Mouse (Mus musculus): ENCODE measurements around the gene Ahnak.
A peak's percentile ranks its signal among the peaks of the same experiment; 100 is the strongest.
"Not testable (repeated sequence)": the region's sequence is repeated elsewhere in the genome, so short reads cannot be mapped to it uniquely, and the experiment has no call there.

Ahnak gene

GRCm38 (mm10) chr19:9069687-9070307 lies 80.7 kb downstream of the Ahnak start:
- peak; percentile 76 for DNase-seq

- no peak for DNase-seq
Measured at GRCm38 (mm10) chr19:9070316-9070715, 81.2 kb downstream of the Ahnak start.

GRCm38 (mm10) chr19:9071456-9072156 lies 82.5 kb downstream of the Ahnak start:
- peak; percentile 79 for DNase-seq

- DNase-seq, result no peak
Measured at GRCm38 (mm10) chr19:9072157-9072530, 83.1 kb downstream of the Ahnak start.

GRCm38 (mm10) chr19:9073776-9074411 lies 84.8 kb downstream of the Ahnak start:
- DNase-seq, result peak; percentile 36

- DNase-seq, result no peak
Measured at GRCm38 (mm10) chr19:9074424-9074823, 85.3 kb downstream of the Ahnak start.

GRCm38 (mm10) chr19:9075558-9075957 lies 86.5 kb downstream of the Ahnak start:
- DNase-seq, result no peak

GRCm38 (mm10) chr19:9076035-9076434 lies 87.0 kb downstream of the Ahnak start:
- no peak for DNase-seq

- no peak for DNase-seq
Measured at GRCm38 (mm10) chr19:9076982-9077660, 88.0 kb downstream of the Ahnak start.

- DNase-seq, result no peak
Measured at GRCm38 (mm10) chr19:9079916-9080315, 90.8 kb downstream of the Ahnak start.

- DNase-seq, result no peak
Measured at GRCm38 (mm10) chr19:9081311-9082190, 92.5 kb downstream of the Ahnak start.

GRCm38 (mm10) chr19:9082191-9083009 lies 93.3 kb downstream of the Ahnak start:
- peak; percentile 93 for DNase-seq

GRCm38 (mm10) chr19:9083010-9083355 lies 93.9 kb downstream of the Ahnak start:
- no peak for DNase-seq

GRCm38 (mm10) chr19:9083892-9084291 lies 94.8 kb downstream of the Ahnak start:
- not testable (repeated sequence) for DNase-seq

GRCm38 (mm10) chr19:9087821-9088220 lies 98.7 kb downstream of the Ahnak start, which contains the start of gene Scgb1a1:
Gene Scgb1a1, minus strand, starts transcription at chr19:9087958.
- no peak for DNase-seq

GRCm38 (mm10) chr19:9090191-9090590 lies 101.1 kb downstream of the Ahnak start:
- DNase-seq, result no peak

GRCm38 (mm10) chr19:9090709-9091108 lies 101.6 kb downstream of the Ahnak start:
- DNase-seq, result no peak

GRCm38 (mm10) chr19:9095111-9095510 lies 106.0 kb downstream of the Ahnak start:
- DNase-seq, result no peak

GRCm38 (mm10) chr19:9097441-9097840 lies 108.4 kb downstream of the Ahnak start:
- peak; percentile 35 for DNase-seq

GRCm38 (mm10) chr19:9099751-9100150 lies 110.7 kb downstream of the Ahnak start:
- no peak for DNase-seq

GRCm38 (mm10) chr19:9100297-9101061 lies 111.4 kb downstream of the Ahnak start:
- DNase-seq, result no peak

Measured in kidney, postnatal 10 days (tissue).